Mouse (Mus musculus): Measurements from ENCODE around the gene Gucy2e. TPM values are rescaled to one million over a fixed set of nuclear protein-coding genes. Genes with fewer than 3 reads are reported as not detected.

Gene Gucy2e
- polyA plus RNA-seq, 1 experiment from 2014 or later: 0.10 TPM

DNA sequence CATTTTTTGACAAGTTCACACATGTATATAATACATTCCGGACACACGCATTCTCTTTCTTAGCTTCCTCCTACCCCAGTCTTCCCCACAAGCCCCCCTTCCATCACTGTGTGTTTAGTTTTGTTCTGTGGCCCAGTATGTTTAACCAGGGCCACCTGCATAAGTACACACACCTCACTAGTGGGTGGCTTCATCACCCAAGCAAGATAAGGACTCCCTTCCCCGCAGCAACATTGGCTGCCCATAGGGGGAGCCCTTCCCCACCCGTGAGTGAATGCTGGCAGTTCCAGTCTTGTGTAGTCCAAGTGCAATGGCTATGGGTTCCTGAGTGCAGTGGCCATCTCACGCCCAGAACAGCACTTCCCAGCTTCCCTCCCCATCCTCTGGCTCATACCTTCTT is 21.5 kb upstream of the Gucy2e start:
- Histone ChIP-seq H3K36me3 (no peaks in the 10 kb centered on the region), H3K4me1 (no peaks in the 10 kb centered on the region), H3K9ac (no peak overlapping the region), H3K9me3 (no peaks in the 10 kb centered on the region), H3K27ac (no peak overlapping the region), H3K4me2 (replicated peaks) (no peak overlapping the region), H3K27me3 (no peaks in the 10 kb centered on the region), H3K4me3 (no peak overlapping the region)
- ATAC-seq (ENCODE audit: insufficient number of reproducible peaks, insufficient read depth, low FRiP score, low TSS enrichment): no peak
- 49% methylated on average over 5 of the region's 5 CpGs for WGBS

DNA sequence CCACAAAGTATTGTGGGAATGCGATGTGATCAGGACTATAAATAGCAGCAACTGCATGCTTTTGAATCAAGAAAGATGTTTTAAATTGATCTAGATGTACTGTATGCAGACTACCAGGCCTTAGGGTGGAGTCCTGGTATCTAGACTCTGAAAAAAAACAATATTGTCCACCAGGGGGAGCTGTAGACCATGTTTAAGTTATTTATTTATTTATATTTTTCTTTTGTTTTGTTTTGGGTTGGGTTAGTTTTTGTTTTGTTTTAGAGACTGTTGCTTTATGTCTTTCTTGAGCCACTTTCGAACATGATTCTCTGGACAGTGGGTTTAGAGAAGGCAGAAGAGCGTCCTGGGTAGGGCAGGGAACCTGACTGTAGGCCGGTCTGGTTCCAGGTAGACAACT is 21.0 kb upstream of the Gucy2e start:
- H3K9me3 ChIP-seq: no peaks in the 10 kb centered on the region
- no peak overlapping the region for H3K4me3 ChIP-seq
- no peak overlapping the region for H3K27ac ChIP-seq
- no peak overlapping the region for H3K9ac ChIP-seq
- WGBS: 37% methylated on average over 4 of the region's 4 CpGs
- H3K4me1 ChIP-seq: no peaks in the 10 kb centered on the region
- H3K4me2 ChIP-seq (replicated peaks): no peak overlapping the region
- no peaks in the 10 kb centered on the region for H3K36me3 ChIP-seq
- no peak for ATAC-seq (ENCODE audit: insufficient number of reproducible peaks, insufficient read depth, low FRiP score, low TSS enrichment)
- no peaks in the 10 kb centered on the region for H3K27me3 ChIP-seq

DNA sequence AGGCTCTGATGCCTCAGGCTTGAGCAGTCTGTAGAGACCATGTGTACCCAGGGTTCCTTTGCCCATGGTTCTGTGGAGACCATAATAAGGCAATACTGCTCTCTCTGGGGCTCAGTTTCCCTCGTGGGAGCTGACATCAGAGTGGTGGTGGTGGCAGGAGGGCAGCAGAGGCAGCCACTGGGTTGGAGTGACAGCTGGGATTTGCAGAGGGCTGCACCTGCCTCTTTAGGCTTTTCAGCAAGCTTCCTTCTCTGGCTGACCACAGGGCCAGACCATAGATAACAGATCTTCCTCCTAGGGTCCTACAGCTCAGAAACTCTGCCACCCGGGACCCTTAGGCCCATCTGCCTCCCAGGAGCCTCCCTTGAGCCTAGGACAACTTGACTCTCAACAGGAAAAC is 20.2 kb upstream of the Gucy2e start:
- Histone ChIP-seq H3K27me3 (no peaks in the 10 kb centered on the region), H3K9me3 (no peaks in the 10 kb centered on the region), H3K36me3 (no peaks in the 10 kb centered on the region), H3K4me1 (peaks cover 3% of the 10 kb centered on the region; the same call in 1 of the 2 replicates), H3K9ac (no peak overlapping the region), H3K4me3 (no peak overlapping the region), H3K4me2 (replicated peaks) (no peak overlapping the region), H3K27ac (peak overlapping the region; percentile 12; the same call in 1 of the 2 replicates)
- 0 out of 2 replicates have a peak, but pooled peaks have one; percentile 7 for ATAC-seq (ENCODE audit: insufficient number of reproducible peaks, insufficient read depth, low FRiP score, low TSS enrichment)
- WGBS: 64% methylated on average over 2 of the region's 2 CpGs

DNA sequence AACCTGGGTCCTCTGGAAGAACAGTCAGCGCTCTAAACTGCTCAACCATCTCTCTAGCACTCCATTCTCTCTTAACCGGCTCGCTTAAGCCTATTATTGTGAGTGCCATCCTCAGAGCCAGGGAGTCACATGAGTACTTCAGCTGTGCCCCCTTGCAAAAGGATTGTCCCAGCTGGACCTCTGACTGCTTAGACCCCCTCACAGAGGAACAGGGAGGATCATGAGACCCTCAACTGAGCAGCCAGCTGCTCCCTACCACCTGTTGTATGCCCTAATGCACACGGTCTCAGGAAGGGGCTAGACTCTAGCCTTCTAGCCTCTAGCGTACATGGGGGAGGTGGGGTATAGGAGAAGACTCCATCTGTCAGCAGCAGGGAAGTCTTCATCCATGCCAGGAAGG is 18.0 kb upstream of the Gucy2e start:
- Histone ChIP-seq H3K27ac (no peak overlapping the region), H3K4me1 (peaks cover 12% of the 10 kb centered on the region)
- no peak for ATAC-seq (ENCODE audit: insufficient number of reproducible peaks, insufficient read depth, low FRiP score, low TSS enrichment)

DNA sequence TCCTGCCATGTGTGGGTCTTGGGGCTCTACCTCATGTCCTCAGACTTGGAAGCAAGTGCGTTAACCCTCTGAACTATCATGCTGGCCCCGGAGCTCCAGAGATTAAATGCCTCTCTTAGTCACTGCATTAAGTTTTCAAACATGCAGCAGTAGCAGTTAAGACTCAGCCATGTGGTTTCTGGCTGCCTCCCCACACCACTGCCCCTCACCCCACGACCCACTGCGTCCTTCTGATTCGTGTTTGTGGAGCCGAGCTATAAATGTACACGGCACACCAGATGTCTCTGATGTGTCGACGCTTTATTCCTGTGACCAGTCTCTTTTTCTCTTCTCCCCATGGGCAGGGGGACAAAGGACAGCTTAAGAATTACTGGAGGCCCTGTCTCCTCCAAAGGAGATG is 16.3 kb upstream of the Gucy2e start:
- no peak overlapping the region for H3K4me2 ChIP-seq (replicated peaks)

More for the DNA sequence above, 18.0 kb upstream of the Gucy2e start:
- Histone ChIP-seq H3K27me3 (no peaks in the 10 kb centered on the region), H3K4me3 (no peak overlapping the region), H3K4me2 (replicated peaks) (no peak overlapping the region), H3K9me3 (no peaks in the 10 kb centered on the region), H3K9ac (no peak overlapping the region), H3K36me3 (no peaks in the 10 kb centered on the region)
- 80% methylated on average over 5 of the region's 5 CpGs for WGBS

DNA sequence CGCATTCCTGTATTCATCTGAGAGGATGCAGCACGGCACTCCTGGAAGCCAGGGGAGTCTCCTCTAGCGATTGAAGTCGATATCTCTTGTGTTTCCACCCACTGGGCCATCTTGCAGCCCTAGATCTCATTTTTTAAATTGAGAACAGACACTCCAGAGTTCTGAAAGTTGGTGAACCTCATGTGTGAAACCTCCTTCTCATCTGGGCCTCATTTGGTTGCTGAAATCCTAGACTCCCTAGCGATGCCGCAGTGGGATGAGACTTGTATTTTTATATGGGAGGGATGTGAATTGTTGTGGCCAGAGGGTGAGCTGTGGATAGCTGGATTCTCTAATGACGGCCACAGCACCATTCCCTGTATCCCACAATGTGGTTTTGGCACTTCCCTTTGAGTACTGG is 15.1 kb upstream of the Gucy2e start:
- ATAC-seq (ENCODE audit: insufficient number of reproducible peaks, insufficient read depth, low FRiP score, low TSS enrichment): no peak
- 33% methylated on average over 7 of the region's 7 CpGs for WGBS
- Histone ChIP-seq H3K27ac (peak overlapping the region; percentile 76), H3K4me2 (replicated peaks) (0 out of 2 replicates have a peak overlapping the region, but pooled peaks have one; percentile 11), H3K4me1 (peaks cover 12% of the 10 kb centered on the region), H3K36me3 (no peaks in the 10 kb centered on the region), H3K9ac (no peak overlapping the region), H3K9me3 (no peaks in the 10 kb centered on the region), H3K4me3 (no peak overlapping the region), H3K27me3 (no peaks in the 10 kb centered on the region)

More for the DNA sequence above, 16.3 kb upstream of the Gucy2e start:
- no peak overlapping the region; the same call in 1 of the 2 replicates for H3K27ac ChIP-seq
- H3K9me3 ChIP-seq: no peaks in the 10 kb centered on the region
- H3K27me3 ChIP-seq: no peaks in the 10 kb centered on the region
- 31% methylated on average over 9 of the region's 9 CpGs for WGBS
- no peaks in the 10 kb centered on the region for H3K36me3 ChIP-seq
- no peak overlapping the region for H3K9ac ChIP-seq
- peaks cover 12% of the 10 kb centered on the region for H3K4me1 ChIP-seq
- no peak for ATAC-seq (ENCODE audit: insufficient number of reproducible peaks, insufficient read depth, low FRiP score, low TSS enrichment)
- H3K4me3 ChIP-seq: no peak overlapping the region

DNA sequence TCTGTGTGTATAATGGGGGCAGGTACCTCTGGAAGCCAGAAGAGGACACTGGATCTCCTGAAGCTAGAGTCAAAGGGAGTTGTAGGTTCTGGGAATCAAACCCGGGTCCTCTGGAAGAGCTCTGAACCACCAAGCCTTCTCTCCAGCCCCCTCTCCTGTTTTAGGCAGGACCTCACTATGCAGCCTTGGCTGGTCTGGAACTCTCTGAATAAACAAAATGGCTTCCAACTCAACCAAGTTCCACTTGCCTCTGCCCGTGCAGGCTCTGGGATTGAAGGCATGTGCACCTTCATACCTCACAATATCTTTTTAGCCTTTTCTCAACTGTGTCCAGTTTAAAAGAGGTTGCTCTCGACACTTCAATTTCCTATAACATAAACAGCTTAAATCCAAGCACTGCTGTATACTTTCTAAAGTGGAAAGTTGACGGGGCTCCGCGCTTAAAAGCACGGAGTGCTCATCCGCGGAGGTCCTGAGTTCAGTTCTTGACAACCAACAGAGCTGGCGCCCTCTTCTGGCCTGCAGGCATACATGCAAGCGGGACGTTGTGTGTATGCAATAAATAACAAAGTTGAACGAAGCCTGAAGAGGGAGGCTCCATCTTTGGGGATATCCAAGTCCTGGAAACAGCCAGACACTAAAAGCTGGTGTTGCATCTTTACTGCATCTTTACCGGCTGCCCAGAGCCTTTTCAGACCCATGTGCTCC is 14.5 kb upstream of the Gucy2e start:
- no peaks in the 10 kb centered on the region for H3K36me3 ChIP-seq
- H3K4me3 ChIP-seq: no peak overlapping the region
- peak overlapping the region; percentile 76 for H3K27ac ChIP-seq
- H3K4me1 ChIP-seq: peaks cover 12% of the 10 kb centered on the region
- no peaks in the 10 kb centered on the region for H3K27me3 ChIP-seq
- H3K9me3 ChIP-seq: no peaks in the 10 kb centered on the region
- no peak overlapping the region for H3K9ac ChIP-seq
- H3K4me2 ChIP-seq (replicated peaks): no peak overlapping the region
- WGBS: 57% methylated on average over 14 of the region's 14 CpGs
- ATAC-seq (ENCODE audit: insufficient number of reproducible peaks, insufficient read depth, low FRiP score, low TSS enrichment): no peak

DNA sequence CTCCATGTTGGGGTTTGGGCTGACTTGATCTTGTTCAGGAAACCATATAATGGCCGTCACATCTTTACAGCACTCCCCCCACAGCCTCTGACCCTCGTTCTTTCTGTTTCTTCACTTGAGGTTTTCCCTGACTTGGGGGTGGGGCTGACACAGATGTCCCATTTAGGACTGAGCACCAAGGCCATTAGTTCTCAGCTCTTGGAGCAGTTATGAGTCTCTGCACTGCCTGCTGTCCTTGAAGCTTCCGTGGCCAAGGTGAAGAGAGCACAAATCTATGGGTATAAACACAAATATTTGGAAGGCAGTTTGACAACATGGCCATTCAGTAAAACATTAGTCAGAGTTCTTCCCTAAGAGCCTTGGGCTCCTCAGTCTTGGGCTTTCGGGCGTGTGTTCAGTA is 13.3 kb upstream of the Gucy2e start:
- no peak overlapping the region for H3K4me2 ChIP-seq (replicated peaks)
- ATAC-seq (ENCODE audit: insufficient number of reproducible peaks, insufficient read depth, low FRiP score, low TSS enrichment): no peak
- H3K4me1 ChIP-seq: peaks cover 16% of the 10 kb centered on the region
- no peak overlapping the region for H3K27ac ChIP-seq
- H3K9me3 ChIP-seq: no peaks in the 10 kb centered on the region
- WGBS: 81% methylated on average over 5 of the region's 5 CpGs
- H3K4me3 ChIP-seq: no peak overlapping the region
- no peaks in the 10 kb centered on the region for H3K27me3 ChIP-seq
- no peak overlapping the region for H3K9ac ChIP-seq
- H3K36me3 ChIP-seq: no peaks in the 10 kb centered on the region

DNA sequence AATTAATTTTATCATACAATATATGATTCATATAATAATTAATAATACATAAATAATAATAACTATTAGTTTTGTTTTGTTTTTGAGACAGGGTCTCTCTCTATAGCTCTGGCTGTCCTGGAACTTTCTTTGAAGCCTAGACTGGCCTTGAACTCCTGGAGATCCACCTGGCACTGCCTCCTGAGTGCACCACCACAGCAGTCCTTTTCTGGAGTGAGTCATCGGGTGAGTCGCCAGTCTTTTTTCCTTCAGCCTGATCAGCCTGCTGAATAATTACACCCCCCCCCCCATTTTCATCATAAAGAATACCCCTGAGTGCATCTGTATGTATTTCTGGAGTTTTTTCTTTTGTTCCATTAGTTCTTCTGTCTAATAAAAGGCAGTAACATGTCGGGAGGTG is 12.3 kb upstream of the Gucy2e start:
- Histone ChIP-seq H3K9ac (no peak overlapping the region), H3K4me3 (no peak overlapping the region), H3K9me3 (no peaks in the 10 kb centered on the region), H3K4me1 (peaks cover 16% of the 10 kb centered on the region), H3K4me2 (replicated peaks) (no peak overlapping the region), H3K27ac (no peak overlapping the region), H3K36me3 (no peaks in the 10 kb centered on the region), H3K27me3 (no peaks in the 10 kb centered on the region)
- 86% methylated on average over 3 of the region's 3 CpGs for WGBS
- ATAC-seq (ENCODE audit: insufficient number of reproducible peaks, insufficient read depth, low FRiP score, low TSS enrichment): no peak

DNA sequence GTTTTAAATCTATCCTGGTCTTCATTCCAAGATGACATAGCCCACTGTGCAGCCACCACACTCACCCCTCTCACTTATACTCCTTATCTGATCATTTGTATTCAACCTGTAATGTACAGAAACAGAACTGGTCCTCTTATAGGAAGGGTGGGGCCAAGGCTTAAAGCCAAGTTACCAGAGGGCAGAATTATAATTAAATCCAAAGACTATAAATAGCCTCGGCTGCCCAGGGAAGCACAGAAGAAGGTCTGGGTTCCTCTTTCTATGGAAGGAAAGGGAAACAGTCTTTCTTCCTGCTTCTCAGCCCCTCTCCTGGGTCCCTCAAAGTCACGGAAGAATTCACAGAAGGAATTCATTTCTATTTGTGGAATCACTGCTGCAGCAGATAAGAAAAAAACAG is 8.8 kb upstream of the Gucy2e start:
- Histone ChIP-seq H3K36me3 (no peaks in the 10 kb centered on the region), H3K4me3 (no peak overlapping the region), H3K27me3 (no peaks in the 10 kb centered on the region), H3K9ac (no peak overlapping the region), H3K4me2 (replicated peaks) (peak overlapping the region; percentile 16; the same call in 1 of the 2 replicates), H3K27ac (peak overlapping the region; percentile 63; the same call in 1 of the 2 replicates), H3K4me1 (peaks cover 5% of the 10 kb centered on the region; the same call in 1 of the 2 replicates), H3K9me3 (no peaks in the 10 kb centered on the region)
- WGBS: 29% methylated on average over 2 of the region's 2 CpGs
- no peak for ATAC-seq (ENCODE audit: insufficient number of reproducible peaks, insufficient read depth, low FRiP score, low TSS enrichment)

DNA sequence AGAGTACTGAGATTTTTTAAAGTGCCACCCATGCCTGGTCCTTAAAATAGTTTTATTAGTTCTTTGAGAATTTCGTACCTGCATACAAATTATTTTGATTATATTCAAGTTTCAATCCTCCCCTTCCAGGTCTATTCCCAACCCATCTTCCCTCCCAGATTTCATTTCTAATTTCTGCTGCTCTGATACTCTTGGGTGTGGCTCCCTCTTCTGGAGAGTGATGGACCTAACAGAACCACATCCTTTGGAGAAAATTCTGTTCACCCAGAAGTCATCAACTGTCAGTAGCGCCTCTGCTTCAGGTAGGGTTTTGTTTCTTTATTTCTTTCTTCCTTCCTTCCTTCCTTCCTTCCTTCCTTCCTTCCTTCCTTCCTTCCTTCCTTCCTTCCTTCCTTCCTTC is 8.1 kb upstream of the Gucy2e start:
- no peak overlapping the region for H3K27ac ChIP-seq
- H3K36me3 ChIP-seq: no peaks in the 10 kb centered on the region
- no peak overlapping the region for H3K4me3 ChIP-seq
- no peak overlapping the region for H3K4me2 ChIP-seq (replicated peaks)
- H3K4me1 ChIP-seq: peaks cover 4% of the 10 kb centered on the region; the same call in 1 of the 2 replicates
- ATAC-seq (ENCODE audit: insufficient number of reproducible peaks, insufficient read depth, low FRiP score, low TSS enrichment): no peak
- no peak overlapping the region for H3K9ac ChIP-seq
- no peaks in the 10 kb centered on the region for H3K9me3 ChIP-seq
- H3K27me3 ChIP-seq: no peaks in the 10 kb centered on the region
- 27% methylated on average over 2 of the region's 2 CpGs for WGBS

DNA sequence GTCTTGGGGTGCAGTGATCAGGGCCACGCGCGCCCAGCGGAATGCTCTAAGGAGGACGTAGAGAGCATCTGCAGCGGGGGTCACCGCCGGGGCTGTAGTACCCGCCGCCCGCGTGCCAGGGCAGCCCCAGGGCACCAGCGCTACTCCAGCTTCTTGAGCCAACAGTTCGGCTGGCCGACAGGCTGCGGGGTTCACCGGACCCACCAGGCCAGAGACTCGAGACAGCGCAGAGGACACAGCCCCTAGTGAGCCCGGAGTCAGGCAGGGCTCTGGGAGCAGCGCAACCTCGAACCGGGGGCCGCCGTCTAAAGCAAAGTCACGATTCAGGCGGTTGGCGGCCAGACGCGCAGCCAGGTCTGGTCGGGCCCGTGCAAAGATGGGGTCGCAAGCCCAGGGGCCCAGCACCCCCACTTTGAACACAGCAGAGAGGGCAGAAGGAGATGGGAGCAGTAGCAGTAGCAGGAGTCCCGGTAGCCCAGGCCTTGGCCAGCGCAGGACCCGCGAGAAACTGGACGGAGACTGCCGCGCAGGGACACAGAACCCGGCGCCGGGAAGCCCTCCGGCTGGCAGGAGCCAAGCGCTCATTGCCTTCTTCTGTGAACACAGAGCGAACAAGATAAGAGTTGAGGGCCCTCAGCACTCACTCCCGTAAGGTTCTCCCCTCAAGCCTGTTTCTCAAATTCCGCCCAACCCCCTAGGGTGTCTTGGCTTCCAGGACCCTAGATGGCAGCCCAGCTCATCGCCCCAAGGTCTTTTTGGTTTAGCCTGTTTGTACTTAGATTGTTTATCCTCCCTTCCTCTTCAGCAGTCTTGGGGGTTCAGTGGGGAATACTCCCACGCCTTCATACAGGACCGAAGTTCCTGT is 543 bp downstream of the Gucy2e start:
- Histone ChIP-seq H3K4me2 (replicated peaks) (peak overlapping the region; percentile 80), H3K27ac (no peak overlapping the region), H3K4me3 (peak overlapping the region; percentile 44), H3K27me3 (peaks cover 40% of the 10 kb centered on the region), H3K9ac (peak overlapping the region; percentile 41), H3K9me3 (no peaks in the 10 kb centered on the region), H3K4me1 (peaks cover 11% of the 10 kb centered on the region), H3K36me3 (no peaks in the 10 kb centered on the region)
- ATAC-seq (ENCODE audit: insufficient number of reproducible peaks, insufficient read depth, low FRiP score, low TSS enrichment): no peak
- WGBS: 2% methylated on average over 51 of the region's 51 CpGs
